Mouse (Mus musculus) megakaryocyte, embryonic 14.5 days (primary cell): ENCODE results near the gene Snx5.

Experiments used
- FLI1 ChIP-seq: IDR thresholded peaks from 2 replicates; pipeline ENCODE4 v1.6.1; 2012; ENCODE audit warnings: low read length, inconsistent platforms, mixed read lengths
- GATA1 ChIP-seq: IDR thresholded peaks from 3 replicates; pipeline ENCODE4 v1.6.1; 2012; ENCODE audit warnings: mixed read lengths, low read length, inconsistent platforms, borderline replicate concordance

GRCm38 (mm10) chr2:144310273-144310672, 39.6 kb upstream of the Snx5 start:
- no peak for TF ChIP-seq GATA1
- no peak for TF ChIP-seq FLI1
